Mouse (Mus musculus) lung, embryonic 15.5 days (tissue): ENCODE results near the gene Syn3. TPM values are rescaled to one million over a fixed set of nuclear protein-coding genes. Genes with fewer than 3 reads are reported as not detected.

Experiments
- ATAC-seq: fragments of 200-750 bp; cut with Nextera tagmentation; 2 replicates; pipeline ENCODE4 v1.8.0; 2017; ENCODE audit warnings: moderate number of reproducible peaks, borderline replicate concordance; ENCODE audit not compliant: low FRiP score, low TSS enrichment; ENCODE audit errors: extremely low read depth
- H3K27ac ChIP-seq: fragments of 300-500 bp; sonication (generic); 2 replicates; pipeline ENCODE4 v1.5.1; 2015; ENCODE audit warnings: moderate library complexity, mild to moderate bottlenecking, inconsistent platforms
- H3K27me3 ChIP-seq: fragments of 300-500 bp; sonication (generic); 2 replicates; pipeline ENCODE4 v1.6.1; 2015; ENCODE audit warnings: inconsistent platforms
- H3K36me3 ChIP-seq: fragments of 300-500 bp; sonication (generic); 2 replicates; pipeline ENCODE4 v1.6.1; 2015; ENCODE audit warnings: inconsistent platforms
- H3K4me1 ChIP-seq: fragments of 300-500 bp; sonication (generic); 2 replicates; pipeline ENCODE4 v1.6.1; 2015; ENCODE audit warnings: inconsistent platforms
- H3K4me2 ChIP-seq: fragments of 300-500 bp; sonication (generic); 2 replicates; pipeline ENCODE4 v1.6.1; 2015; ENCODE audit warnings: inconsistent platforms, mild to moderate bottlenecking, moderate library complexity
- H3K4me3 ChIP-seq: fragments of 300-500 bp; sonication (generic); 2 replicates; pipeline ENCODE4 v1.5.1; 2015; ENCODE audit warnings: mild to moderate bottlenecking, inconsistent platforms
- H3K9ac ChIP-seq: fragments of 300-500 bp; sonication (generic); 2 replicates; pipeline ENCODE4 v1.6.1; 2015; ENCODE audit warnings: inconsistent platforms
- H3K9me3 ChIP-seq: fragments of 300-500 bp; sonication (generic); 2 replicates; pipeline ENCODE4 v1.6.1; 2016; ENCODE audit warnings: inconsistent platforms
- WGBS: fragments of 180-500 bp; shearing (Covaris S2); methylation state at CpG from one replicate; pipeline ENCODE4 v1.1.7; 2015; 5-methylcytosine and 5-hydroxymethylcytosine counted together
- polyA plus RNA-seq: library from polyadenylated mRNA; unstranded; fragments of >200 nt; fragmentation: Nextera tagmentation; extraction: Ambion mirVana; gene quantifications from 2 replicates; pipeline ENCODE4 v1.2.1, GENCODE M21; 2015

Gene Syn3
- polyA plus RNA-seq, 1 experiment from 2014 or later = 2.6 TPM

GRCm38 (mm10) chr10:86062261-86063017 lies 436.3 kb downstream of the Syn3 start:
- Histone ChIP-seq H3K9ac (no peak overlapping the region), H3K36me3 (no peaks in the 10 kb centered on the region), H3K27me3 (no peaks in the 10 kb centered on the region), H3K4me3 (no peak overlapping the region), H3K4me2 (no peak overlapping the region), H3K4me1 (peaks cover 11% of the 10 kb centered on the region), H3K9me3 (no peaks in the 10 kb centered on the region), H3K27ac (no peak overlapping the region)
- WGBS = 46% methylated on average over 5 of the region's 5 CpGs
- ATAC-seq = no peak

DNA sequence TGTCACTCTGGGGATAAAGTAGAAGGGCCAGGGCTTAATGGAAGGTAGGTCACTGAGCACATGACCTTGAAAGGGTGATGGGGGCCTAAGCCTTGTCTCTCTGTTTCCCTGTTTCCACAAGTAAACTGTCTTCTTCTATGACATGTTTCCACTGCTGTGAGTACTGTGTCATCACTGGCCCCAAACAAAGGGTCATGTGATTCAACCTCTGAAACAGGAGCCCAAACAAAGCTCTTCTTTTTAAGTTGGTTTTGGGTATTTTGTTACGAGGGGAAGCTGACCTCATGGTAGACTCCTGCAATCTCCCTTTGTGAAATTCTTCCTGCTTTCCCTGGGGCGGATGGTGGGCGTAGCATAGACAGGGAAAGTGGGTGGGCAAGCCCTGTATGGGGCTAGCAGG lies 438.4 kb downstream of the Syn3 start:
- no peak overlapping the region for H3K4me3 ChIP-seq
- H3K9me3 ChIP-seq = 0 out of 2 replicates have a peak, but pooled peaks cover 4% of the 10 kb centered on the region
- 63% methylated on average over 3 of the region's 3 CpGs for WGBS
- ATAC-seq = no peak
- H3K36me3 ChIP-seq = no peaks in the 10 kb centered on the region
- H3K27me3 ChIP-seq = no peaks in the 10 kb centered on the region
- no peak overlapping the region for H3K9ac ChIP-seq
- no peak overlapping the region for H3K4me2 ChIP-seq
- H3K27ac ChIP-seq = no peak overlapping the region
- peaks cover 13% of the 10 kb centered on the region for H3K4me1 ChIP-seq

DNA sequence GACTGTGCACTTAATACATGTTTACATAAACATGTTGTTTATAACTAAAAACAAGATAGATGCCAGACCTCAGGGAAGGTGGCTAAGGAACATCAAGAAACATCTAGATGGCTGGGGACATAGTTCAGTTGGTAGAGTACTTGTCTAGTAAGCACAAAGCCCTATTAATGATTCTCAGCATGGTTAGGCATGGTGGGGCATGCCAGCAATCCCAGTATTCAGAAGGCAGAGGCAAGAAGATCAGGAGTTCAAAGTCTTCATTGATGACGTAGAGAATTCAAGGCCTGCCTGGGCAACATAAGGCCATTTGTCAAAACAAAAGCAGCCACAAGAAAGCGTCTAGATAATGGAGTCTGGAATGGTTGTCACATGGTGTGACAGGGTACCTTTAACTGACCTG lies 441.0 kb downstream of the Syn3 start:
- Histone ChIP-seq H3K4me3 (no peak overlapping the region), H3K36me3 (no peaks in the 10 kb centered on the region), H3K27ac (no peak overlapping the region), H3K9ac (no peak overlapping the region), H3K9me3 (0 out of 2 replicates have a peak, but pooled peaks cover 4% of the 10 kb centered on the region), H3K27me3 (no peaks in the 10 kb centered on the region), H3K4me2 (no peak overlapping the region), H3K4me1 (peaks cover 5% of the 10 kb centered on the region; the same call in 1 of the 2 replicates)
- 50% methylated on average over 2 of the region's 2 CpGs for WGBS
- no peak for ATAC-seq

DNA sequence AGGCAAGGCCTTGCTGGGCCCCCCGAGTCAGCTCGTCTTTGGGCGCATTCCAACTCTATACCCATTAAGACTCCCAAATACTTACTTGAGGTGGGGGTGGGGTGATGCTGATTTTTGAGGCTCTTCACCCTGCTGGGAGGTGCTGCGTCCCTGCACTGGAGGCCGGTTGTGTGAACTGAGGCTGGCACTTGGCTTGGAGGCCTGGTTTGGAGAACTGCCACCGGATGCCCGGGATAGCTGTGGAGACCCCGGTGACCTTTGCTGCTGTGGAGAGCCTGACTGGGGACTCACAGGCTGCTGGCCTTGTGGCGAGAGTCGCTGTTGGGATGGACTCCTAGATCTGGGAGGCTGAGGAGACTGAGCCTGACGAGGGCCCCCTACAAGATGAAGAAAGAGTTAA lies 441.4 kb downstream of the Syn3 start:
- no peak overlapping the region for H3K4me2 ChIP-seq
- H3K27me3 ChIP-seq = no peaks in the 10 kb centered on the region
- H3K4me1 ChIP-seq = peaks cover 5% of the 10 kb centered on the region; the same call in 1 of the 2 replicates
- no peak for ATAC-seq
- 0 out of 2 replicates have a peak, but pooled peaks cover 4% of the 10 kb centered on the region for H3K9me3 ChIP-seq
- H3K4me3 ChIP-seq = no peak overlapping the region
- no peak overlapping the region for H3K9ac ChIP-seq
- H3K27ac ChIP-seq = no peak overlapping the region
- WGBS = 72% methylated on average over 11 of the region's 11 CpGs
- H3K36me3 ChIP-seq = no peaks in the 10 kb centered on the region

DNA sequence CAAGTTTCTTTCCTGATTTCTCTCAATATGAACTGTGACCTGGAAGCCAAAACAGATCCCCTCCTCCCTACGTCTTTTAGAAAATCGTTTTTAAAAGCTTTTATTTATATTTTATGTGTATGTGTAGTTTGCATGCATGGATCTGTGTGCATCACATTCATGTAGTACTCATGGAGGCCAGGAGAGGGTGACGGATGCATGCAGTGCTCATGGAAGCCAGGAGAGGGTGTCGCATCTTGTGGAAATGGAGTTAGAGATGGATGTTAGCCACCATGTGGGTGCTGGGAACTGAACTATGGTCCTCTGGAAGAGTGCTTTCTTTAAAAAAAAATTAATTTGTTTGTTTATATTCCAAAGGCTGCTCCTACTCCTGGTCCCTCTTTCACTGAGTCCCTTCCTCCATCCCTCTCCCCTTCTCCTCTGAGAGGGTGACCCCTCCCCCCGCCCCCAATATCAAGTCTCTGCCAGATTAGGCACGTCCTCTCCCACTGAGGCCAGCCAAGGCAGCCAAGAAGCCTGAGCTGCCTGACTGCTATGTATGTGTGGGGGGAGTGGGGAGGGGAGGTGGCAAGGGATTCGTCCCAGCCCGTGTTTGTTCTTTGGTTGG lies 442.3 kb downstream of the Syn3 start:
- 75% methylated on average over 8 of the region's 8 CpGs for WGBS
- ATAC-seq = peak; percentile 57; the same call in 1 of the 2 replicates

DNA sequence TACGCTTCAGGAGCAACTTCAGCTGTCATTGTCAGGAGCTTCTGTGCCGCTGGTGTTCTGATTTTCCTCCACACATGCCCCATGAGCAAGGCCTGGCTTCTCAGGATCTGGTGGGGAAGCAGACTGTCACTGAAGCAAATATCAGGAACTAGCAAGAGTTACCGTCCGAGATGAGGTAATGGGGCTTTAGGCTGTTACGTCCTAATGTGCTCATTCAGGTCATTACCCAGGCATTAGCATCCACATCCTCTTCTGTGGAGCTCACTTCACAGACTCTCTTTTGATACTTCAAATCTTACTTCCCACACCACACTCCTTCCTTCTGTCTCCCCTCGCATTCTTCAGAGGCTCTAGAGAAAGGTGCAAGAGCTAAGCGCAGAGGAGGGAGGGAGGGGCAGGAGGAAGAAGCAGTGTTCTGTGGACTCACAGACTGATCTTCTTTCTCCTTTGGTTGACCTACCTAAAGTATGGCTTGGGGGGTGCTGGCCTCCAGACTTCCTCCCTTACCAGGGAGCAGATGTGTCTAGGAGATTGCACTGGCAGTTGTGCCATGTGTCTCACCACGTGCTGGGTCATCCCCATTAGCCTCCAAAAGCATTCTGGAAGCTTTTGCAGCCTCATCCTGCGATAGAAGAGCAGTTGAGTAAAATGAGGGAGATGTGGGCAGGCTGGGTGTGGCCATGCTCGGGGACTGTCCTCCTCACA lies 445.7 kb downstream of the Syn3 start:
- Histone ChIP-seq H3K4me1 (peaks cover 5% of the 10 kb centered on the region; the same call in 1 of the 2 replicates), H3K27ac (no peak overlapping the region), H3K27me3 (no peaks in the 10 kb centered on the region), H3K4me3 (no peak overlapping the region), H3K36me3 (no peaks in the 10 kb centered on the region), H3K4me2 (no peak overlapping the region), H3K9me3 (0 out of 2 replicates have a peak, but pooled peaks cover 4% of the 10 kb centered on the region), H3K9ac (no peak overlapping the region)
- 72% methylated on average over 10 of the region's 10 CpGs for WGBS
- no peak for ATAC-seq

More for the DNA sequence above, 442.3 kb downstream of the Syn3 start:
- 0 out of 2 replicates have a peak, but pooled peaks cover 4% of the 10 kb centered on the region for H3K9me3 ChIP-seq
- no peaks in the 10 kb centered on the region for H3K27me3 ChIP-seq
- no peaks in the 10 kb centered on the region for H3K36me3 ChIP-seq
- no peak overlapping the region for H3K4me2 ChIP-seq
- H3K4me3 ChIP-seq = no peak overlapping the region
- H3K27ac ChIP-seq = no peak overlapping the region
- no peak overlapping the region for H3K9ac ChIP-seq
- peaks cover 5% of the 10 kb centered on the region; the same call in 1 of the 2 replicates for H3K4me1 ChIP-seq

- Histone ChIP-seq H3K27me3 (no peaks in the 10 kb centered on the region), H3K4me3 (no peak overlapping the region), H3K9ac (no peak overlapping the region), H3K36me3 (0 out of 2 replicates have a peak, but pooled peaks cover 3% of the 10 kb centered on the region), H3K4me2 (no peak overlapping the region), H3K9me3 (no peaks in the 10 kb centered on the region), H3K27ac (no peak overlapping the region), H3K4me1 (no peaks in the 10 kb centered on the region)
- ATAC-seq = no peak
- 77% methylated on average over 2 of the region's 2 CpGs for WGBS
Observed at GRCm38 (mm10) chr10:86050522-86050921, 448.2 kb downstream of the Syn3 start.

- Histone ChIP-seq H3K9ac (no peak overlapping the region), H3K9me3 (no peaks in the 10 kb centered on the region), H3K27me3 (no peaks in the 10 kb centered on the region), H3K4me1 (no peaks in the 10 kb centered on the region), H3K4me3 (no peak overlapping the region), H3K27ac (no peak overlapping the region), H3K4me2 (no peak overlapping the region), H3K36me3 (0 out of 2 replicates have a peak, but pooled peaks cover 3% of the 10 kb centered on the region)
- ATAC-seq = no peak
- WGBS = 90% methylated on average over 9 of the region's 9 CpGs
Observed at GRCm38 (mm10) chr10:86047786-86048185, 450.9 kb downstream of the Syn3 start.

GRCm38 (mm10) chr10:86046371-86046770 lies 452.3 kb downstream of the Syn3 start:
- Histone ChIP-seq H3K4me2 (no peak overlapping the region), H3K4me3 (no peak overlapping the region), H3K27ac (no peak overlapping the region), H3K27me3 (no peaks in the 10 kb centered on the region), H3K4me1 (no peaks in the 10 kb centered on the region), H3K9ac (no peak overlapping the region), H3K36me3 (0 out of 2 replicates have a peak, but pooled peaks cover 3% of the 10 kb centered on the region), H3K9me3 (no peaks in the 10 kb centered on the region)
- no peak for ATAC-seq
- WGBS = 89% methylated on average over 1 of the region's 1 CpGs

GRCm38 (mm10) chr10:86044066-86044465 lies 454.6 kb downstream of the Syn3 start:
- Histone ChIP-seq H3K9ac (no peak overlapping the region), H3K9me3 (no peaks in the 10 kb centered on the region), H3K4me2 (no peak overlapping the region), H3K4me3 (no peak overlapping the region), H3K27me3 (no peaks in the 10 kb centered on the region), H3K27ac (no peak overlapping the region), H3K36me3 (0 out of 2 replicates have a peak, but pooled peaks cover 3% of the 10 kb centered on the region), H3K4me1 (no peaks in the 10 kb centered on the region)
- no peak for ATAC-seq
- 87% methylated on average over 8 of the region's 8 CpGs for WGBS

GRCm38 (mm10) chr10:86043651-86044050 lies 455.0 kb downstream of the Syn3 start:
- no peak overlapping the region for H3K9ac ChIP-seq
- H3K36me3 ChIP-seq = peaks cover 3% of the 10 kb centered on the region; the same call in 1 of the 2 replicates
- H3K27ac ChIP-seq = no peak overlapping the region
- no peak overlapping the region for H3K4me3 ChIP-seq
- ATAC-seq = no peak
- no peak overlapping the region for H3K4me2 ChIP-seq
- no peaks in the 10 kb centered on the region for H3K27me3 ChIP-seq
- H3K4me1 ChIP-seq = no peaks in the 10 kb centered on the region
- H3K9me3 ChIP-seq = no peaks in the 10 kb centered on the region
- 79% methylated on average over 4 of the region's 4 CpGs for WGBS
